Mouse (Mus musculus): ENCODE results near the gene Jarid2.

Gene Jarid2

DNA sequence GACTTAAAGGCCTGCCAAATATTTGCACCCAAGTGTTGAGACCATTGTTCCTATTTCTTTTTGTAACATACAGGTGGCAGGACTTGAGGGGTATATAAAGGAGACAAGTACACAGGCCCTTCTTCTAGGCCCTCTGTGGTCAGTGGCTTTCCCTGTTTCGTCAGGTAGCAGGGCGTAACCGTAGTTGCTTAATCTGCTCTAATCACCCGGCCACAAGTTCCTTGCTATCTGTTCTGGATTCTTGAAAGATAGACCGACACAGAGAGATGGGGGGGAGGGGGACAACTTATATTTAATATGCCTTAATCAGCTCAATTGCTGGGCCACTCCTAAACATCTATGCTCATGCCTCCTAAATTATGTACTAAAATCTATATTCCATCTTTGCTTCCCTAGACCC is 186.1 kb downstream of the Jarid2 start:
- no peak for DNase-seq (ENCODE audit: low read depth, low spot score)

GRCm38 (mm10) chr13:44915945-44916344 is 186.7 kb downstream of the Jarid2 start:
- DNase-seq (ENCODE audit: low read depth, low spot score), result no peak

- no peak for DNase-seq (ENCODE audit: low read depth, low spot score)
Measured at GRCm38 (mm10) chr13:44917202-44917601, 187.9 kb downstream of the Jarid2 start.

GRCm38 (mm10) chr13:44918269-44918668 is 189.0 kb downstream of the Jarid2 start:
- no peak for DNase-seq (ENCODE audit: low read depth, low spot score)

DNA sequence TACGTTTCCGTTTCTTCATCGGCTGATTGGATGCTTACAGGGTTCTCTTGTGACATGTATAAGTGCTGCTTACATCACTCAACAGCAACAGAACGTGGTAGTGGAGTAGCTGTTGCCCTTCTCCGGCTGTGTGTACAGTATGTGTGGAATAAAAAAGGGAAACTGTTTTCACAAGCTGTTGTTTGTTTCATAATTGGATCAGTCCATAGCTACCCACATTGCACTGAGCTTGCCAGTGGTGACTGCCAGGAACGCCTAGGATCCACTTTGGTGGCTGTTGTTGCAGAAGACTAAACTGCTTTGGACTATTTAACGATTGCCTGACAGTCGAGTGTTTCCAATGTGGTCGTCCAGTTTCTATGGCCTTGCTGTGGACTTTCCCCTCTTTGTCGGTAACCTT is 191.8 kb downstream of the Jarid2 start:
- peak; percentile 31 for DNase-seq (ENCODE audit: low read depth, low spot score)

DNA sequence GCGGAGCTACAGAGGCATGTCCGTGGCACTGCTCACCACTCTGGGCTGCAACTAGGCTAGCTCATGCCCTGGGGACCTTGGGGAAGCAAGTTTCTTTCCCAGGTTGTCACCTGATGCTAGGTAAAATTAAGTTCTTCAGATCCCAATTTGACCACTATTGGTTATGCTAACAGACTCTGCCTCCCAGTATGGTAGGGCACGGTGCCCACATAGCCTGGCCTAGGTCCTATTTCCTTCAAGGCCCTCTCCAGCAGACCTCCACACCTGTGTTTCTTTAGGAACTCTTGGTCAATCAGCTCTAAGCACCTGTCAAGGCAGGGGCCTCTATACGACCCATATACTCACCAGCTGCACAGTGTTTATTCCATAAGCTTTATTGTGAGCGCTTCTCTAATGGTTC is 192.4 kb downstream of the Jarid2 start:
- DNase-seq (ENCODE audit: low read depth, low spot score), result no peak

GRCm38 (mm10) chr13:44924042-44924441 is 194.8 kb downstream of the Jarid2 start:
- no peak for DNase-seq (ENCODE audit: low read depth, low spot score)

- no peak for DNase-seq (ENCODE audit: low read depth, low spot score)
Measured at GRCm38 (mm10) chr13:44925173-44925572, 195.9 kb downstream of the Jarid2 start.

GRCm38 (mm10) chr13:44926311-44926710 is 197.0 kb downstream of the Jarid2 start:
- DNase-seq (ENCODE audit: low read depth, low spot score), result no peak

DNA sequence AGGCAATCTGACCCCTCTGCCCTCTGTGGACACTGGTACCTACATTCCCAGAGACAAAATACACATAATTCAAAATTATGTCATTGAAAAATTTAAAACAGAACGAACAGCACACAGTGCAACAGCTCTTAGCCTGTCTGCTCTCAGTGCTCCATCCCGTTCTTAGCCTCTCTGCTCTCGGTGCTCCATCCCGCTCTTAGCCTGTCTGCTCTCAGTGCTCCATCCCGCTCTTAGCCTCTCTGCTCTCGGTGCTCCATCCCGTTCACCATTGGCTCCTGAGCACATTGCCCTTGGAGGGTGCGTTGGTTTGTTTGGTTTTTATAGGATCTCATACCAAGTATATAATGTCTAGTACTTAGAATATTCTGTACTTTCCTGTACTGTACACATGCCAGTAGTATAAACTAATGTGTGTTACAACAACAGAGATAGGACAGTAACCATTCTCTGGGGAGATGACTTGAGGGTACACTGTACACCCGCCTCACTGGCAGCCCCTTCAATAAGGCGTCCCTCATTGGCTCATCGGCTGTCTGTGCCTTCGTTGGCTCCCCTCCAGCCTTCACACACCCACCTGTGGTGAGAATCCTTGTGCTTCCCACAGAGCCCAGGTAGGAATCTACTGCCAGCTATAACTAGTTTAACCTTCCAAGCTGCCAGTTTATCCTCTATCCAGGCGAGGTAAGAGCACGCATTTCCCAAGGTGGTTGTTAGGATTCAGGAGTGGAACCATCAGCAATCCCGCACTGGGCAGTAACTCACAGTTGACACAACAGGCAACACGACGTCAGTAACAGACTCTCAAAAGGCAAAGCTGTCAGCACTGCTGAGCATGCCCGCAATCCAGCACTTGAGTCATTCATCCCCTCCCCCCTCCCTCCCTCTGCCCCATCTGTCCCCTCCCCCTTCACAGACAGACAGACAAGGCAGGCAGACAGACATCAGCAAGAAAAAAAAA is 203.3 kb downstream of the Jarid2 start:
- DNase-seq (ENCODE audit: low read depth, low spot score), result no peak

GRCm38 (mm10) chr13:44933575-44933974 is 204.3 kb downstream of the Jarid2 start:
- DNase-seq (ENCODE audit: low read depth, low spot score), result no peak

DNA sequence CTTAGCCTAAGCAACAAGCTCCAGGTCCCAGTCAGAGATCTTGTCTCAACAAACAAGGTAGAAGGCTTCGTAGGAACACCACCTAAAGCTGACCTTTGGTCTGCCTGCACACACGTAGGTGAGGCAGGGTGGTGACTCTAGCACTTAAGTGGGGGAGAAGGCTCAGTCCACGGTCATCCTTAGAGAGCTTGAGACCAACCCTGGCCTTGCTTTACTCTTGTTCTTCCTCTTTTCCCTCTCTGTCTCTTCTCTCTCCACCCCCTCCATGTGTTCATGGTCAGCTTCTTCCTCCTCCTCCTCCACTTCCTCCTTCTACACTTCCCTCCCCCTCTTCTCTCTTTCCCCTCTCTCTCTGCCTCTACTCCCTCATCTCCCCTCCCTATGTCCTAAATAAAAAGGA is 208.4 kb downstream of the Jarid2 start:
- no peak for DNase-seq (ENCODE audit: low read depth, low spot score)

DNA sequence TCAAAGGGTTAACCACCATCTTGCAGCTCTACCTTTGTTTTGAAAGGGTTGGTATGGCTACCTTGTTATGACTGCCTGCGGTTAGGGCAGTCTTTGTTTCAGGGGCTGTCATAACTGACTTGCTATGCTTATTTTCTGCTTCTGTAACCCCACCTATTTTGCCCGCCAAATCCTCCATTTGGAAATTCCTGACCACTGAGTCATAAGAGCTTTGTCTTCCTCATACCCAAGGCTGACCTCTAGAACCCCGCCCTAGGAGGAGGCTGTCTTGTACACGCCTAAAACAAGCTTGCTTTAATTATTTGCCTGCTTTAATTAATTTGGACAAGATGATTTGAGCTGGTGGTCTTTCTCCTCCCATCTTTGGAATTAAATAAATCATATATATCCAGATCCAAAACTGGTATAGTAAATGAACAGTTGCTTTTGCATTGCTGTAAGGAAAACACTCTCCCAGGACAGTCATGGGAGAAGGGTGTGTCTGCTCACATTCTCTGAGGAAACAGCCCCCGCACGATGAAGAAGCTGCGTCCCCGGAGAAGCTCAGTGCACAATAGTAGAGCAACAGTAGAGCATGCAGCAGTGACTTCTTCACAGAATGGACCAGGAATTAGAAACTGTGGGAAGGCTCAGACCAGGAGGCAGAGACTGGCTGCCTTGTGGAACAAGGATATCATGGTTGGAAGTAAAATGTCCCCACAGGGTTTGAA is 210.2 kb downstream of the Jarid2 start:
- DNase-seq (ENCODE audit: low read depth, low spot score), result no peak

DNA sequence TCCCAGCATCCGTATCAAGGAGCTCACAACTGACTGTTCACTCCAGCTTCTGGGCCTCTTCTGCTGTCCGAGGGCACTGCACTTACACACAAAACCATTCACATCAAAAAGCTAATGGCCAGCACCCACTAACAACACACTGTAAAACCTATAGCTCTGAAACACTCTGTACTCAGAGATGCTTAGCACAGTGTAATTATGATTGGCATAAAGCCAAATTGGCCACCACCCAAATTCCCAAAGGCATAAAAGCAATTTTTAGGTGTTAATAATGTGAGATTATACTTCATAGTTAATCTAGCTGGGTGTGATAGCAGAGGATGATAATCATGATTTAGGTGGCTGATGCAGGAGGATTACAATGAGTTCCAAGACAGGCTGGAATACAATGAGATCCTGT is 214.3 kb downstream of the Jarid2 start:
- no peak for DNase-seq (ENCODE audit: low read depth, low spot score)

GRCm38 (mm10) chr13:44946880-44947635 is 217.8 kb downstream of the Jarid2 start:
- peak; percentile 61 for DNase-seq (ENCODE audit: low read depth, low spot score)

DNA sequence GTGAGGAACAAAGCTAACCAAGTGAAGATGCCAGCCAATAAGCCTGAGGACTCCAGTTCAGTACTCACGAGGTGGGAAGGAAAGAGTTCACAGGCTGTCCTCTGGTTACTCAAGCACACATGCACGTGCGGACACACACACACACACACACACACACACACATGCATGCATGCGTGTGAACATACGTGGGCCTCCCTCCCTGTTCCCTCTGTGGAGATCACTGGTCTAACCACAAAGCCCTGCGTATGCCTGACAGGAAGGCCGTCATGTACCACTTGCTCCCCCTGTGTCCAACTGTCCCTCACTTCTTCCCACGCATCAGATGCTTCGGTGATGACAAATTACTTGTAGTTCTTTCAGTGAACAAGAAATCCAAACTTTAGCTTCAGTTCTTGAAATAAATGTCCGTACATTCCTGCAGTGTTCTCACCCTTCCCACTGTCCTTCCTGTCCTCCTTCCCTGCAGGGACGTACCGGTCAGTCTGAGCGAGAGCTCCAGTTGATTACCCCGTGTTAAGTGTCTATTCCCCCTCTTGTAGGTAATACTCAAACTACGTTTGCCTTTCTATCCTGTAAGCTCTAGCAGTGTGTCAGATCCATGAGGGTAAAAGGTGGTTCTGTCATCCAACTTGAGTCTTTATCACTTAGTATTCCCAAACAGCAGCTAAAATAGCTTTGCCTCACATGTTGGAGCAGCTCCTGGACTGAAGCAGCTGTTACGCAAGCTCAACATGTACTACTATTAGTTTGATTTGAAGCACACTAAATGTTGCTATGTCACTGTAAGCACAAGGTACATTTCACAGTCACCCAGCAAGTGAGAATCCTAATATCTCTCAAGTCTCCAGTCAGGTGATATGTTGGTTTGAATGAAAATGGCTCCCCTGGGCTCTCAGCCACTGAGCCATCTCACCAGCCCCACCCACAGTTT is 219.3 kb downstream of the Jarid2 start:
- peak; percentile 55 for DNase-seq (ENCODE audit: low read depth, low spot score)

GRCm38 (mm10) chr13:44952393-44953086 is 223.3 kb downstream of the Jarid2 start:
- DNase-seq (ENCODE audit: low read depth, low spot score), result no peak

DNA sequence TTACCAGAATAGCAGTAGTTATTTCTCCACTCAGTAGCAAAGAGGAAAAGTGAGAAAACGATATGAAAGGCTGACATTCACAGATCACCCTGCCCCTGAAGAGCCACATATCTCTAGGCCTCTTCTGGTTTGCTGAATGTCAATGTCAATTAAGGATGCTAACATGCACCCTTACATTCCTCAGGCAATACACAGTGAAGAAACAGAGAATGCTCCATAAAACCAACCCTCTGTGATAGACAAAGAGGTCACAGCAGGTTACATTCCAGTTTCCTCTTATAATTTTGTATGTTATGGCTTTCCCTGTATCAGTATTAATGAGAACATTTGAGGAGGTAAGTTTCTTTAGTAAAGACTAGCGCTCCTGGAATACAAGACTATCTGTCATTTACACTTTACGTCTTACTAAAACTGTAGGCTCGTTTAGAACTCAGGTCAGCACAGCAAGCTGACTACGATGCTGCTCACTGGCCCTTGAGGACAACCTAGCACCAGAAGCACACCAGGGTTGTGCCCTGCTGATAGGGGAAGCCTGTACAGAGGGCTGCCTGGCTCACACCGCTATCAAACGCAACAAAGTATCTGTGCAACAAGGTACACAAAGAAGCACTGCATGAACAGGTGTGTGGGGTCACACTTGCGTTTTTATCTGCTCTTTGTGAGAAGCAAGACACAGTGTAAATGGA is 224.4 kb downstream of the Jarid2 start:
- DNase-seq (ENCODE audit: low read depth, low spot score), result no peak

- DNase-seq (ENCODE audit: low read depth, low spot score), result no peak
Measured at GRCm38 (mm10) chr13:44954232-44954568, 224.9 kb downstream of the Jarid2 start.

- DNase-seq (ENCODE audit: low read depth, low spot score), result no peak
Measured at GRCm38 (mm10) chr13:44955781-44956180, 226.5 kb downstream of the Jarid2 start.

All from telencephalon, adult 2 months (tissue).